Comparison of ENCODE assay signal across 13 mouse cellular contexts in genomic region chr19:28343640-28344039, GRCm38 (mm10).
"Had no signal": no experiment of that assay in that cellular context is flagged by ENCODE, and none has a peak within 500 bp of the region (broad histone marks: within the 10 kb centered on the region; RNA-seq: fewer than 3 reads in every experiment).

No protein-coding gene starts in this region.

- H3K27me3 ChIP-seq: limb, embryonic 12.5 days; liver, embryonic 13.5 days; megakaryocyte, embryonic 14.5 days had no signal

- H3K9me3 ChIP-seq: limb, embryonic 12.5 days; liver, embryonic 13.5 days; midbrain, embryonic 12.5 days had no signal

- ATAC-seq: liver, postnatal 0 days; midbrain, embryonic 16.5 days had no signal

- H3K9ac ChIP-seq: limb, embryonic 12.5 days; liver, embryonic 13.5 days; liver, postnatal 0 days; midbrain, embryonic 12.5 days had no signal

- H3K27ac ChIP-seq: left cerebral cortex, adult 2 months; limb, embryonic 12.5 days; liver, embryonic 13.5 days; macrophage; midbrain, embryonic 12.5 days had no signal

- DNase-seq: kidney, postnatal 25 days; liver; liver, embryonic 13.5 days; liver, postnatal 0 days; lung, postnatal 10 days; right cerebral cortex, adult 18-20 months; right cerebral cortex, postnatal 25 days had no signal

- H3K36me3 ChIP-seq: limb, embryonic 12.5 days; liver, embryonic 13.5 days; midbrain, embryonic 12.5 days had no signal

- H3K4me3 ChIP-seq: left cerebral cortex, adult 2 months; limb, embryonic 12.5 days; liver, embryonic 13.5 days; megakaryocyte, embryonic 14.5 days; midbrain, embryonic 12.5 days had no signal

- H3K4me2 ChIP-seq: limb, embryonic 12.5 days; liver, embryonic 13.5 days; midbrain, embryonic 12.5 days had no signal

- H3K4me1 ChIP-seq: liver, embryonic 13.5 days; megakaryocyte, embryonic 14.5 days had no signal
